Mouse (Mus musculus) lung, embryonic 14.5 days (tissue): Measurements from ENCODE around the gene Srgap3. TPM values are rescaled to one million over a fixed set of nuclear protein-coding genes. Genes with fewer than 3 reads are reported as not detected.

Experiments
- ATAC-seq: fragments of 200-750 bp; cut with Nextera tagmentation; 2 replicates; pipeline ENCODE4 v1.8.0; 2017; ENCODE audit warnings: mild to moderate bottlenecking, moderate TSS enrichment, moderate library complexity; ENCODE audit not compliant: insufficient read depth
- DNase-seq: peaks from one replicate; pipeline ENCODE4 v3.0.0-alpha.2; 2015
- H3K27ac ChIP-seq: fragments of 300-500 bp; sonication (generic); 2 replicates; pipeline ENCODE4 v1.5.1; 2014; ENCODE audit warnings: low read depth, mild to moderate bottlenecking, moderate library complexity
- H3K27me3 ChIP-seq: fragments of 300-500 bp; sonication (generic); 2 replicates; pipeline ENCODE4 v1.6.1; 2014; ENCODE audit warnings: low read length, control low read depth; ENCODE audit not compliant: insufficient read depth
- H3K36me3 ChIP-seq: fragments of 300-500 bp; sonication (generic); 2 replicates; pipeline ENCODE4 v1.6.1; 2014; ENCODE audit warnings: control low read depth; ENCODE audit not compliant: insufficient read depth
- H3K4me1 ChIP-seq: fragments of 300-500 bp; sonication (generic); 2 replicates; pipeline ENCODE4 v1.6.1; 2014; ENCODE audit warnings: antibody characterized with exemption, control low read depth; ENCODE audit not compliant: insufficient read depth
- H3K4me2 ChIP-seq: fragments of 300-500 bp; sonication (generic); 2 replicates; pipeline ENCODE4 v1.6.1; 2014; ENCODE audit warnings: mild to moderate bottlenecking
- H3K4me3 ChIP-seq: fragments of 300-500 bp; sonication (generic); 2 replicates; pipeline ENCODE4 v1.5.1; 2014; ENCODE audit warnings: low read depth, low read length
- H3K9ac ChIP-seq: fragments of 300-500 bp; sonication (generic); 2 replicates; pipeline ENCODE4 v1.6.1; 2014
- H3K9me3 ChIP-seq: fragments of 300-500 bp; sonication (generic); 2 replicates; pipeline ENCODE4 v1.6.1; 2016; ENCODE audit warnings: low read depth, low read length, control low read depth
- CTCF ChIP-seq: IDR thresholded peaks from 2 replicates; pipeline ENCODE4 v1.5.1; 2016; ENCODE audit warnings: antibody characterized with exemption, low read depth
- WGBS: fragments of 180-500 bp; shearing (Covaris S2); extraction: QIAGEN DNeasy Blood & Tissue Kit; methylation state at CpG from one replicate; pipeline ENCODE4 v1.1.7; 2014; 5-methylcytosine and 5-hydroxymethylcytosine counted together
- polyA plus RNA-seq: library from polyadenylated mRNA; unstranded; fragments of >200 nt; fragmentation: Nextera tagmentation; extraction: Ambion mirVana; gene quantifications from 2 replicates; pipeline ENCODE4 v1.2.1, GENCODE M21; 2014

The Srgap3 gene
- polyA plus RNA-seq, 1 experiment from 2014 or later, result 5.5 TPM

- H3K4me1 ChIP-seq, result no peaks in the 10 kb centered on the region
- no peak overlapping the region for H3K27ac ChIP-seq
- no peaks in the 10 kb centered on the region for H3K27me3 ChIP-seq
- ATAC-seq (no peak), DNase-seq (no peak)
- H3K4me2 ChIP-seq, result no peak overlapping the region
- WGBS, result 64% methylated on average over 1 of the region's 1 CpGs
- H3K9me3 ChIP-seq, result no peaks in the 10 kb centered on the region
- H3K36me3 ChIP-seq, result no peaks in the 10 kb centered on the region
- no peak overlapping the region for H3K4me3 ChIP-seq
- H3K9ac ChIP-seq, result no peak overlapping the region
- TF ChIP-seq CTCF, result no peak
These were observed 12.6 kb downstream of the Srgap3 start for GRCm38 (mm10) chr6:112934501-112934900.

GRCm38 (mm10) chr6:112932611-112933010, 14.5 kb downstream of the Srgap3 start:
- no peaks in the 10 kb centered on the region for H3K36me3 ChIP-seq
- H3K4me3 ChIP-seq, result no peak overlapping the region
- TF ChIP-seq CTCF, result no peak
- H3K9me3 ChIP-seq, result no peaks in the 10 kb centered on the region
- ATAC-seq (no peak), DNase-seq (no peak)
- H3K4me1 ChIP-seq, result no peaks in the 10 kb centered on the region
- no peak overlapping the region for H3K4me2 ChIP-seq
- no peak overlapping the region for H3K9ac ChIP-seq
- no peaks in the 10 kb centered on the region for H3K27me3 ChIP-seq
- WGBS, result 59% methylated on average over 8 of the region's 8 CpGs
- H3K27ac ChIP-seq, result no peak overlapping the region

- Histone ChIP-seq H3K4me1 (no peaks in the 10 kb centered on the region; the same call in 1 of the 2 replicates), H3K27ac (no peak overlapping the region), H3K27me3 (no peaks in the 10 kb centered on the region), H3K36me3 (no peaks in the 10 kb centered on the region), H3K9me3 (no peaks in the 10 kb centered on the region), H3K4me2 (peak overlapping the region; percentile 23; the same call in 1 of the 2 replicates), H3K4me3 (no peak overlapping the region), H3K9ac (no peak overlapping the region)
- ATAC-seq (peak; percentile 73), DNase-seq (peak; percentile 51)
- 41% methylated on average over 5 of the region's 5 CpGs for WGBS
- no peak for TF ChIP-seq CTCF
These were observed 17.0 kb downstream of the Srgap3 start for GRCm38 (mm10) chr6:112930011-112930451.

GRCm38 (mm10) chr6:112929291-112929984, 17.6 kb downstream of the Srgap3 start:
- H3K36me3 ChIP-seq, result no peaks in the 10 kb centered on the region
- H3K27me3 ChIP-seq, result no peaks in the 10 kb centered on the region
- ATAC-seq (no peak), DNase-seq (peak; percentile 30)
- 82% methylated on average over 6 of the region's 6 CpGs for WGBS
- H3K4me3 ChIP-seq, result no peak overlapping the region
- no peaks in the 10 kb centered on the region; the same call in 1 of the 2 replicates for H3K4me1 ChIP-seq
- TF ChIP-seq CTCF, result no peak
- no peak overlapping the region for H3K4me2 ChIP-seq
- H3K27ac ChIP-seq, result no peak overlapping the region
- H3K9ac ChIP-seq, result no peak overlapping the region
- no peaks in the 10 kb centered on the region for H3K9me3 ChIP-seq

GRCm38 (mm10) chr6:112928841-112929240, 18.2 kb downstream of the Srgap3 start:
- Histone ChIP-seq H3K27me3 (no peaks in the 10 kb centered on the region), H3K4me2 (no peak overlapping the region), H3K4me3 (no peak overlapping the region), H3K9ac (no peak overlapping the region), H3K27ac (no peak overlapping the region), H3K36me3 (no peaks in the 10 kb centered on the region), H3K9me3 (no peaks in the 10 kb centered on the region), H3K4me1 (no peaks in the 10 kb centered on the region; the same call in 1 of the 2 replicates)
- 61% methylated on average over 6 of the region's 6 CpGs for WGBS
- TF ChIP-seq CTCF, result no peak
- ATAC-seq (no peak), DNase-seq (peak; percentile 29)

GRCm38 (mm10) chr6:112927341-112927740, 19.7 kb downstream of the Srgap3 start:
- H3K4me3 ChIP-seq, result no peak overlapping the region
- TF ChIP-seq CTCF, result no peak
- no peaks in the 10 kb centered on the region for H3K36me3 ChIP-seq
- no peak for DNase-seq
- H3K4me2 ChIP-seq, result no peak overlapping the region
- H3K27ac ChIP-seq, result no peak overlapping the region
- ATAC-seq, result no peak
- no peaks in the 10 kb centered on the region; the same call in 1 of the 2 replicates for H3K4me1 ChIP-seq
- 84% methylated on average over 5 of the region's 5 CpGs for WGBS
- H3K9ac ChIP-seq, result no peak overlapping the region
- H3K9me3 ChIP-seq, result no peaks in the 10 kb centered on the region
- no peaks in the 10 kb centered on the region for H3K27me3 ChIP-seq

GRCm38 (mm10) chr6:112926011-112926410, 21.1 kb downstream of the Srgap3 start:
- Histone ChIP-seq H3K4me2 (no peak overlapping the region), H3K36me3 (no peaks in the 10 kb centered on the region), H3K4me1 (no peaks in the 10 kb centered on the region; the same call in 1 of the 2 replicates), H3K27me3 (no peaks in the 10 kb centered on the region), H3K4me3 (no peak overlapping the region), H3K9me3 (no peaks in the 10 kb centered on the region), H3K9ac (no peak overlapping the region), H3K27ac (no peak overlapping the region)
- no peak for DNase-seq
- TF ChIP-seq CTCF, result no peak
- ATAC-seq, result no peak
- WGBS, result 56% methylated on average over 5 of the region's 5 CpGs
